Mouse (Mus musculus) intestine, embryonic 14.5 days (tissue): ENCODE results near the gene Tspyl3. TPM values are rescaled to one million over a fixed set of nuclear protein-coding genes. Genes with fewer than 3 reads are reported as not detected.

Experiments used
- ATAC-seq: fragments of 200-750 bp; cut with Nextera tagmentation; replicated peaks from 2 replicates; pipeline ENCODE4 v1.8.0; 2017; ENCODE audit warnings: low read depth, moderate number of reproducible peaks, moderate TSS enrichment, moderate library complexity; ENCODE audit not compliant: low FRiP score, low TSS enrichment
- DNase-seq: peaks from one replicate; pipeline ENCODE4 v3.0.0-alpha.2; 2018; ENCODE audit warnings: low spot score
- H3K27ac ChIP-seq: fragments of 300-500 bp; sonication (generic); 2 replicates; pipeline ENCODE4 v1.5.1; 2014; ENCODE audit warnings: low read depth, mild to moderate bottlenecking, control low read depth
- H3K27me3 ChIP-seq: fragments of 300-500 bp; sonication (generic); replicated peaks from 2 replicates; pipeline ENCODE4 v1.6.1; 2014; ENCODE audit warnings: low read length, control low read depth; ENCODE audit not compliant: control insufficient read depth, insufficient read depth
- H3K36me3 ChIP-seq: fragments of 300-500 bp; sonication (generic); 2 replicates; pipeline ENCODE4 v1.6.1; 2014; ENCODE audit warnings: low read length, control low read depth; ENCODE audit not compliant: control insufficient read depth, insufficient read depth
- H3K4me1 ChIP-seq: fragments of 300-500 bp; sonication (generic); replicated peaks from 2 replicates; pipeline ENCODE4 v1.6.1; 2014; ENCODE audit warnings: low read length, control low read depth, mixed read lengths; ENCODE audit not compliant: control insufficient read depth, insufficient read depth
- H3K4me2 ChIP-seq: fragments of 300-500 bp; sonication (generic); 2 replicates; pipeline ENCODE4 v1.6.1; 2014; ENCODE audit warnings: low read length
- H3K4me3 ChIP-seq: fragments of 300-500 bp; sonication (generic); 2 replicates; pipeline ENCODE4 v1.5.1; 2014; ENCODE audit warnings: low read depth, low read length, control low read depth, mixed read lengths
- H3K9ac ChIP-seq: fragments of 300-500 bp; sonication (generic); 2 replicates; pipeline ENCODE4 v1.6.1; 2014; ENCODE audit warnings: mild to moderate bottlenecking, low read length
- H3K9me3 ChIP-seq: fragments of 300-500 bp; sonication (generic); 2 replicates; pipeline ENCODE4 v1.6.1; 2016; ENCODE audit warnings: low read length, control low read depth; ENCODE audit not compliant: control insufficient read depth
- WGBS: fragments of 180-500 bp; shearing (Covaris S2); extraction: QIAGEN DNeasy Blood & Tissue Kit; methylation state at CpG from one replicate; pipeline ENCODE4 v1.1.7; 2014; 5-methylcytosine and 5-hydroxymethylcytosine counted together
- polyA plus RNA-seq: library from polyadenylated mRNA; unstranded; fragments of >200 nt; fragmentation: Nextera tagmentation; extraction: Ambion mirVana; gene quantifications from 2 replicates; pipeline ENCODE4 v1.2.1, GENCODE M21; 2014

Gene Tspyl3
- polyA plus RNA-seq, 1 experiment from 2014 or later = 11.3 TPM

- peaks cover 6% of the 10 kb centered on the region for H3K4me1 ChIP-seq
- no peak overlapping the region for H3K4me2 ChIP-seq
- no peaks in the 10 kb centered on the region for H3K27me3 ChIP-seq
- H3K27ac ChIP-seq = no peak overlapping the region
- H3K4me3 ChIP-seq = no peak overlapping the region
- H3K9me3 ChIP-seq = no peaks in the 10 kb centered on the region
- no peak overlapping the region for H3K9ac ChIP-seq
- no peak for ATAC-seq
- H3K36me3 ChIP-seq = peaks cover under 1% of the 10 kb centered on the region; the same call in 1 of the 2 replicates
- no peak for DNase-seq
Measured at GRCm38 (mm10) chr2:153222130-153222529, 3.1 kb downstream of the Tspyl3 start.

GRCm38 (mm10) chr2:153221620-153222019 is 3.6 kb downstream of the Tspyl3 start:
- Histone ChIP-seq H3K4me1 (peaks cover 6% of the 10 kb centered on the region), H3K4me3 (no peak overlapping the region), H3K9ac (no peak overlapping the region), H3K4me2 (no peak overlapping the region), H3K36me3 (no peaks in the 10 kb centered on the region), H3K27me3 (no peaks in the 10 kb centered on the region), H3K27ac (no peak overlapping the region), H3K9me3 (no peaks in the 10 kb centered on the region)
- DNase-seq = no peak
- WGBS = 85% methylated on average over 4 of the region's 4 CpGs
- ATAC-seq = no peak

GRCm38 (mm10) chr2:153218516-153218915 is 6.7 kb downstream of the Tspyl3 start:
- DNase-seq = no peak
- Histone ChIP-seq H3K9ac (no peak overlapping the region), H3K27me3 (no peaks in the 10 kb centered on the region), H3K36me3 (no peaks in the 10 kb centered on the region), H3K4me1 (no peaks in the 10 kb centered on the region), H3K4me2 (no peak overlapping the region), H3K9me3 (no peaks in the 10 kb centered on the region), H3K4me3 (no peak overlapping the region), H3K27ac (no peak overlapping the region)
- 59% methylated on average over 3 of the region's 3 CpGs for WGBS
- no peak; the same call in 1 of the 2 replicates for ATAC-seq

- H3K9ac ChIP-seq = no peak overlapping the region
- H3K27ac ChIP-seq = no peak overlapping the region
- no peak overlapping the region for H3K4me3 ChIP-seq
- no peaks in the 10 kb centered on the region for H3K4me1 ChIP-seq
- H3K27me3 ChIP-seq = no peaks in the 10 kb centered on the region
- H3K9me3 ChIP-seq = no peaks in the 10 kb centered on the region
- WGBS = 82% methylated on average over 10 of the region's 10 CpGs
- ATAC-seq (no peak), DNase-seq (no peak)
- H3K36me3 ChIP-seq = no peaks in the 10 kb centered on the region
- no peak overlapping the region for H3K4me2 ChIP-seq
Measured at GRCm38 (mm10) chr2:153217826-153218340, 7.4 kb downstream of the Tspyl3 start.

GRCm38 (mm10) chr2:153215421-153215820 is 9.8 kb downstream of the Tspyl3 start:
- Histone ChIP-seq H3K4me1 (no peaks in the 10 kb centered on the region), H3K4me3 (no peak overlapping the region), H3K36me3 (no peaks in the 10 kb centered on the region), H3K27ac (no peak overlapping the region), H3K4me2 (no peak overlapping the region), H3K9ac (no peak overlapping the region), H3K9me3 (no peaks in the 10 kb centered on the region), H3K27me3 (no peaks in the 10 kb centered on the region)
- WGBS = 78% methylated on average over 4 of the region's 4 CpGs
- ATAC-seq = no peak
- DNase-seq = no peak

GRCm38 (mm10) chr2:153214771-153215259 is 10.4 kb downstream of the Tspyl3 start:
- H3K4me1 ChIP-seq = no peaks in the 10 kb centered on the region
- H3K9me3 ChIP-seq = no peaks in the 10 kb centered on the region
- H3K36me3 ChIP-seq = 0 out of 2 replicates have a peak, but pooled peaks cover 3% of the 10 kb centered on the region
- DNase-seq (no peak), ATAC-seq (no peak)
- H3K27me3 ChIP-seq = no peaks in the 10 kb centered on the region
- no peak overlapping the region for H3K27ac ChIP-seq
- 56% methylated on average over 6 of the region's 6 CpGs for WGBS
- H3K4me2 ChIP-seq = no peak overlapping the region
- no peak overlapping the region for H3K9ac ChIP-seq
- no peak overlapping the region for H3K4me3 ChIP-seq

GRCm38 (mm10) chr2:153213351-153213750 is 11.9 kb downstream of the Tspyl3 start:
- H3K27ac ChIP-seq = no peak overlapping the region
- H3K27me3 ChIP-seq = no peaks in the 10 kb centered on the region
- no peaks in the 10 kb centered on the region for H3K9me3 ChIP-seq
- no peak for DNase-seq
- H3K9ac ChIP-seq = no peak overlapping the region
- no peaks in the 10 kb centered on the region for H3K4me1 ChIP-seq
- peaks cover 17% of the 10 kb centered on the region for H3K36me3 ChIP-seq
- H3K4me2 ChIP-seq = no peak overlapping the region
- no peak overlapping the region for H3K4me3 ChIP-seq
- WGBS = 83% methylated on average over 4 of the region's 4 CpGs
- ATAC-seq = no peak

- H3K4me1 ChIP-seq = no peaks in the 10 kb centered on the region
- DNase-seq (no peak), ATAC-seq (no peak)
- H3K9me3 ChIP-seq = no peaks in the 10 kb centered on the region
- 93% methylated on average over 5 of the region's 5 CpGs for WGBS
- peaks cover 31% of the 10 kb centered on the region for H3K36me3 ChIP-seq
- no peak overlapping the region for H3K4me3 ChIP-seq
- no peak overlapping the region for H3K4me2 ChIP-seq
- H3K27me3 ChIP-seq = no peaks in the 10 kb centered on the region
- no peak overlapping the region for H3K27ac ChIP-seq
- no peak overlapping the region for H3K9ac ChIP-seq
Measured at GRCm38 (mm10) chr2:153211451-153211850, 13.8 kb downstream of the Tspyl3 start.

GRCm38 (mm10) chr2:153209286-153209685 is 16.0 kb downstream of the Tspyl3 start:
- Histone ChIP-seq H3K9ac (no peak overlapping the region), H3K27me3 (no peaks in the 10 kb centered on the region), H3K4me3 (no peak overlapping the region), H3K9me3 (no peaks in the 10 kb centered on the region), H3K4me1 (no peaks in the 10 kb centered on the region), H3K4me2 (no peak overlapping the region), H3K36me3 (peaks cover 52% of the 10 kb centered on the region), H3K27ac (no peak overlapping the region)
- 85% methylated on average over 5 of the region's 5 CpGs for WGBS
- ATAC-seq (no peak), DNase-seq (no peak)
